ENCODE assay signal across 20 mouse cellular contexts in the genomic region with DNA sequence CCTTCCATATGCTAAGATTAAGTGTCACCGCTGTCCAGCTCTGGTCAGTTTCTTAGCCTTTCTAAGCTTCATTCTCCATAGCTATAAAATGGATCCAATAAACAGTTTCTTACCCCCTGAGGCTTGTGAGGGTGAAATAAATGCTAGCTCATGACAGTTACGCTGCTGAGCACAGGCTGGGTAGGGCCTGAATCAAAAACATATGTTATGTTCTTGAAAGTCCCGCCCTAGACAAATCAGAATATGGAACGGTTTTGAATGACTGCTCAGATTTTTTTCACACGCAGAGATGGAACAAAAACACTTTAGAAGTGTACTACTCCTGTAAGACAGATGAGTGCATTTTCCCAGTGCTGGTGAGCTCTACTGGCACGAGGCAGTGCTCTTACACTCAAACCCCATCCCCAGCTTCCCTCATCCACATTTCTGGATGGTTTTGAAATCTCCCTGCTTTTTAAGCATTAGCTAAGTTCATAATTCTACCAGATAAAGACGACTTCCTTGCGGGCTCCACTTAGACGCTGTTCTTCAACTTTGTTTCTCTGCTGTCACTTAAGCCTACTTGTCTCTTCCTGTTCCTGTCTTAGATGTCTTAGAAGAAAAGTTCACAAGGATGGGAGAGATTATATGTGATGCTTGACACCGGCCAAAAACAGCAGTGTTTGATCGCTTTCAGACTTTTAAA. TPM values are rescaled to one million over a fixed set of nuclear protein-coding genes. Genes with fewer than 3 reads are reported as not detected.
A peak's percentile ranks its signal among the peaks of the same experiment; 100 is the strongest.
DNase-seq lines count a peak whose midpoint lies in the region; ATAC-seq lines count a peak whose summit lies in the region.
"Had no signal": no experiment of that assay in that cellular context is flagged by ENCODE, and none has a peak within 500 bp of the region (broad histone marks: within the 10 kb centered on the region; RNA-seq: fewer than 3 reads in every experiment).

No protein-coding gene starts in this region.

- H3K9ac ChIP-seq in heart, embryonic 11.5 days (ENCODE audit: low read depth, low read length): no peak overlapping the region
- H3K9ac ChIP-seq in embryonic facial prominence, embryonic 14.5 days (ENCODE audit: low read depth, low read length): no peak overlapping the region
- H3K9ac ChIP-seq: limb, embryonic 15.5 days; liver, postnatal 0 days; midbrain, embryonic 13.5 days had no signal

- WGBS in heart, embryonic 11.5 days (ENCODE audit: insufficient replicate concordance): 75% methylated on average over 11 of the region's 11 CpGs
- 79% methylated on average over 11 of the region's 11 CpGs for WGBS in heart, embryonic 10.5 days
- 42% methylated on average over 11 of the region's 11 CpGs for whole genome bisulfite sequencing in embryonic facial prominence, embryonic 14.5 days
- WGBS in forebrain, embryonic 10.5 days: 86% methylated on average over 11 of the region's 11 CpGs

- no peak for DNase-seq in heart, embryonic 10.5 days (ENCODE audit: low spot score)
- peak; percentile 16 for DNase-seq in thymus, postnatal 0 days (ENCODE audit: low spot score)
- no peak for DNase-seq in thymus, postnatal 14 days
- DNase-seq in embryonic facial prominence, embryonic 14.5 days (ENCODE audit: low spot score): peak; percentile 65
- no peak for DNase-seq in forebrain, embryonic 10.5 days (ENCODE audit: extremely low spot score, low spot score)
- no peak for DNase-seq in cerebellum, postnatal 4 days (ENCODE audit: low spot score in 2 of 2)
- no peak for DNase-seq in right cerebral cortex, adult 2 months (ENCODE audit: low spot score in 2 of 2)
- DNase-seq: cerebellum, postnatal 14 days; gastrocnemius, adult 2 months; heart, adult 2 months; heart, postnatal 14 days; kidney, adult 8-10 months; liver, postnatal 0 days; lung, postnatal 36 days; right cerebral cortex, postnatal 14 days had no signal

- no peaks in the 10 kb centered on the region for H3K36me3 ChIP-seq in heart, embryonic 11.5 days (ENCODE audit: control insufficient read depth, insufficient read depth, low read length)
- H3K36me3 ChIP-seq in heart, embryonic 10.5 days: peaks cover 31% of the 10 kb centered on the region
- 0 out of 2 replicates have a peak, but pooled peaks cover 8% of the 10 kb centered on the region for H3K36me3 ChIP-seq in embryonic facial prominence, embryonic 14.5 days (ENCODE audit: control insufficient read depth, insufficient read depth, low read length)
- peaks cover 39% of the 10 kb centered on the region for H3K36me3 ChIP-seq in forebrain, embryonic 10.5 days (replicated peaks)

- no peaks in the 10 kb centered on the region for H3K27me3 ChIP-seq in heart, embryonic 11.5 days (ENCODE audit: control insufficient read depth, insufficient read depth, low read length)
- H3K27me3 ChIP-seq in heart, embryonic 10.5 days (ENCODE audit: insufficient read depth, poor library complexity, severe bottlenecking): no peaks in the 10 kb centered on the region
- no peaks in the 10 kb centered on the region for H3K27me3 ChIP-seq in embryonic facial prominence, embryonic 14.5 days (replicated peaks; ENCODE audit: control insufficient read depth, insufficient read depth, low read length)
- no peaks in the 10 kb centered on the region for H3K27me3 ChIP-seq in forebrain, embryonic 10.5 days (ENCODE audit: poor library complexity, severe bottlenecking)
- H3K27me3 ChIP-seq: limb, embryonic 15.5 days; midbrain, embryonic 13.5 days had no signal

- no peak overlapping the region for H3K4me2 ChIP-seq in heart, embryonic 11.5 days
- no peak overlapping the region for H3K4me2 ChIP-seq in embryonic facial prominence, embryonic 14.5 days (ENCODE audit: low read depth, low read length)
- H3K4me2 ChIP-seq: limb, embryonic 15.5 days; midbrain, embryonic 13.5 days had no signal

- H3K4me1 ChIP-seq in heart, embryonic 11.5 days (ENCODE audit: control insufficient read depth, insufficient read depth, low read length): peaks cover 14% of the 10 kb centered on the region; the same call in 1 of the 2 replicates
- H3K4me1 ChIP-seq in heart, embryonic 10.5 days: peaks cover 35% of the 10 kb centered on the region
- peaks cover 23% of the 10 kb centered on the region for H3K4me1 ChIP-seq in embryonic facial prominence, embryonic 14.5 days (ENCODE audit: control insufficient read depth, insufficient read depth, low read length)
- H3K4me1 ChIP-seq in forebrain, embryonic 10.5 days: peaks cover 34% of the 10 kb centered on the region

- H3K9me3 ChIP-seq in heart, embryonic 11.5 days (replicated peaks; ENCODE audit: control insufficient read depth, low read length): no peaks in the 10 kb centered on the region
- no peaks in the 10 kb centered on the region for H3K9me3 ChIP-seq in heart, embryonic 10.5 days
- H3K9me3 ChIP-seq in embryonic facial prominence, embryonic 14.5 days (ENCODE audit: control insufficient read depth, low read length): no peaks in the 10 kb centered on the region
- H3K9me3 ChIP-seq in forebrain, embryonic 10.5 days: no peaks in the 10 kb centered on the region
- H3K9me3 ChIP-seq: limb, embryonic 15.5 days; midbrain, embryonic 13.5 days had no signal

- no peak for ATAC-seq in heart, embryonic 11.5 days (replicated peaks; ENCODE audit: insufficient number of reproducible peaks, low FRiP score, low TSS enrichment)
- no peak for ATAC-seq in embryonic facial prominence, embryonic 14.5 days (ENCODE audit: low read depth)
- ATAC-seq: forebrain, embryonic 16.5 days; hindbrain, embryonic 16.5 days; liver, postnatal 0 days; midbrain, embryonic 13.5 days had no signal

- peak overlapping the region; percentile 7; the same call in 1 of the 2 replicates for H3K27ac ChIP-seq in heart, embryonic 11.5 days (ENCODE audit: low read depth, low read length)
- no peak overlapping the region for H3K27ac ChIP-seq in heart, embryonic 10.5 days
- H3K27ac ChIP-seq in embryonic facial prominence, embryonic 14.5 days (replicated peaks; ENCODE audit: low read depth, low read length): peak overlapping the region; percentile 49
- no peak overlapping the region for H3K27ac ChIP-seq in forebrain, embryonic 10.5 days
- H3K27ac ChIP-seq: gastrocnemius, adult 2 months; heart, adult 2 months; limb, embryonic 15.5 days; midbrain, embryonic 13.5 days had no signal

- no peak overlapping the region for H3K4me3 ChIP-seq in heart, embryonic 11.5 days (ENCODE audit: low read depth, low read length)
- no peak overlapping the region for H3K4me3 ChIP-seq in heart, embryonic 10.5 days
- no peak overlapping the region for H3K4me3 ChIP-seq in embryonic facial prominence, embryonic 14.5 days (ENCODE audit: low read depth, low read length)
- H3K4me3 ChIP-seq in forebrain, embryonic 10.5 days: no peak overlapping the region
- H3K4me3 ChIP-seq: gastrocnemius, adult 2 months; heart, adult 2 months; limb, embryonic 15.5 days; midbrain, embryonic 13.5 days had no signal

RNA-seq across cellular contexts. Expression of a gene that starts 4.9 kb away (rescaled TPM):
- polyA plus RNA-seq in heart, embryonic 11.5 days (2014; fragmentation: Nextera tagmentation; extraction: Ambion mirVana): 18.0 and 19.8 TPM in 2 replicates
- polyA plus RNA-seq in heart, embryonic 10.5 days (2016; fragmentation: Nextera tagmentation; extraction: Ambion mirVana): 16.2 and 18.1 TPM in 2 replicates
- 33.2 and 37.9 TPM in 2 replicates for polyA plus RNA-seq in thymus, postnatal 0 days (2015; fragmentation: Nextera tagmentation; extraction: Ambion mirVana)
- 24.6 and 25.0 TPM in 2 replicates for polyA plus RNA-seq in embryonic facial prominence, embryonic 14.5 days (2014; fragmentation: Nextera tagmentation; extraction: Ambion mirVana)
- 20.6 and 21.0 TPM in 2 replicates for polyA plus RNA-seq in forebrain, embryonic 10.5 days (2016; fragmentation: Nextera tagmentation; extraction: Ambion mirVana)

Comparison
In these comparisons a context has a peak if more than half of its experiments do, and no peak if none do; other contexts are left out.
1. H3K27ac ChIP-seq: peak in heart, embryonic 11.5 days (single experiment) and embryonic facial prominence, embryonic 14.5 days (single experiment); none in heart, embryonic 10.5 days (single experiment) and forebrain, embryonic 10.5 days (single experiment).
2. DNase-seq: peak in thymus, postnatal 0 days (single experiment) and embryonic facial prominence, embryonic 14.5 days (single experiment); none in heart, embryonic 10.5 days (single experiment), thymus, postnatal 14 days (single experiment), forebrain, embryonic 10.5 days (single experiment), cerebellum, postnatal 4 days (0 of 2) and right cerebral cortex, adult 2 months (0 of 2).